Mouse (Mus musculus) kidney, adult 18-20 months (tissue): ENCODE results near the gene Gsta4.
A peak's percentile ranks its signal among the peaks of the same experiment; 100 is the strongest.
"Not testable (repeated sequence)": the region's sequence is repeated elsewhere in the genome, so short reads cannot be mapped to it uniquely, and the experiment has no call there.

ENCODE experiments used
- DNase-seq: peaks from one replicate; pipeline ENCODE4 v3.0.0; 2021

Gene Gsta4

GRCm38 (mm10) chr9:78233121-78233695 is 50.6 kb downstream of the Gsta4 start:
- not testable (repeated sequence) for DNase-seq

GRCm38 (mm10) chr9:78255683-78256470 is 73.3 kb downstream of the Gsta4 start:
- peak; percentile 51 for DNase-seq

- not testable (repeated sequence) for DNase-seq
These were observed 74.3 kb downstream of the Gsta4 start, which contains the start of gene Gm3776 for GRCm38 (mm10) chr9:78256914-78257313. Gene Gm3776 (plus strand): TSS chr9:78257129.
